Mouse (Mus musculus) lung, postnatal 0 days (tissue): ENCODE results near the gene Nme7. TPM values are rescaled to one million over a fixed set of nuclear protein-coding genes. Genes with fewer than 3 reads are reported as not detected.
A peak's percentile ranks its signal among the peaks of the same experiment; 100 is the strongest.

Experiments used
- ATAC-seq: fragments of 200-750 bp; cut with Nextera tagmentation; 2 replicates; pipeline ENCODE4 v1.8.0; 2017; ENCODE audit warnings: moderate library complexity
- DNase-seq: peaks from one replicate; pipeline ENCODE4 v3.0.0-alpha.2; 2016; ENCODE audit warnings: low spot score
- H3K27ac ChIP-seq: fragments of 300-500 bp; sonication (generic); 2 replicates; pipeline ENCODE4 v1.5.1; 2014; ENCODE audit warnings: antibody characterized with exemption, mild to moderate bottlenecking, low read length, mixed read lengths
- H3K27me3 ChIP-seq: fragments of 300-500 bp; sonication (generic); replicated peaks from 2 replicates; pipeline ENCODE4 v1.6.1; 2014; ENCODE audit warnings: low read length, mixed read lengths; ENCODE audit not compliant: insufficient read depth
- H3K36me3 ChIP-seq: fragments of 300-500 bp; sonication (generic); 2 replicates; pipeline ENCODE4 v1.6.1; 2014; ENCODE audit warnings: low read length, mixed read lengths; ENCODE audit not compliant: insufficient read depth
- H3K4me1 ChIP-seq: fragments of 300-500 bp; sonication (generic); 2 replicates; pipeline ENCODE4 v1.6.1; 2014; ENCODE audit warnings: antibody characterized with exemption, low read depth, low read length, mixed read lengths; ENCODE audit not compliant: insufficient read depth
- H3K4me2 ChIP-seq: fragments of 300-500 bp; sonication (generic); replicated peaks from 2 replicates; pipeline ENCODE4 v1.6.1; 2014; ENCODE audit warnings: low read depth, mild to moderate bottlenecking, low read length, moderate library complexity, mixed read lengths
- H3K4me3 ChIP-seq: fragments of 300-500 bp; sonication (generic); 2 replicates; pipeline ENCODE4 v1.5.1; 2014; ENCODE audit warnings: low read depth, low read length
- H3K9ac ChIP-seq: fragments of 300-500 bp; sonication (generic); replicated peaks from 2 replicates; pipeline ENCODE4 v1.6.1; 2014; ENCODE audit warnings: low read depth, mild to moderate bottlenecking
- H3K9me3 ChIP-seq: fragments of 300-500 bp; sonication (generic); 2 replicates; pipeline ENCODE4 v1.6.1; 2016; ENCODE audit warnings: low read length, mixed read lengths
- CTCF ChIP-seq: IDR thresholded peaks from 2 replicates; pipeline ENCODE4 v1.5.1; 2016; ENCODE audit warnings: antibody characterized with exemption, mild to moderate bottlenecking
- EP300 ChIP-seq: IDR thresholded peaks from 2 replicates; pipeline ENCODE4 v1.6.1; 2016; ENCODE audit warnings: antibody characterized with exemption, mild to moderate bottlenecking, control low read depth
- WGBS: fragments of 180-500 bp; shearing (Covaris S2); extraction: QIAGEN DNeasy Blood & Tissue Kit; methylation state at CpG from one replicate; pipeline ENCODE4 v1.1.7; 2014; 5-methylcytosine and 5-hydroxymethylcytosine counted together
- polyA plus RNA-seq: library from polyadenylated mRNA; unstranded; fragments of >200 nt; fragmentation: Nextera tagmentation; extraction: Ambion mirVana; gene quantifications from 2 replicates; pipeline ENCODE4 v1.2.1, GENCODE M21; 2015

Gene Nme7
- polyA plus RNA-seq, 1 experiment from 2014 or later = 17.7 TPM

DNA sequence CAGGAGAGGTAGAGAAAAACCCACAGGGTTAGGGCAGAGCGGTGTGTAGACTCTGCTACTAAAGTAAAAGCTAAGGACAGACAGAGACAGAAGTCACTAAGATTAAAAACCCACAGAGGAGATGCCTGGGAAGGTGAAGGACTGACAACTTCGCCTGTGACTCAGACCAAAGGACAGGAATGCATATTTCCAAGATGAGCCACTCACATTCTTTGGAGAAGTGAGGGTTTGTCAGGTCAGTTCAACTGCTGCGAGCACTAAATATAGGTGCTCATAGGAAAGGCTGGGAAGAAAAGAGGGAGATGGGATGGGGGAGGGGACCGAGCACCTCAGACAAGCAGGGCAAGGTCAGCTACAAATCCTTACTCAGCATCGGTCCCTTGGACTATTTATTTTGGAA, 147.4 kb downstream of the Nme7 start:
- Histone ChIP-seq H3K4me3 (no peak overlapping the region), H3K4me1 (no peaks in the 10 kb centered on the region; the same call in 1 of the 2 replicates), H3K9ac (no peak overlapping the region), H3K27ac (no peak overlapping the region), H3K36me3 (0 out of 2 replicates have a peak, but pooled peaks cover 7% of the 10 kb centered on the region), H3K9me3 (no peaks in the 10 kb centered on the region), H3K4me2 (no peak overlapping the region), H3K27me3 (0 out of 2 replicates have a peak, but pooled peaks cover 3% of the 10 kb centered on the region)
- ATAC-seq (no peak), DNase-seq (no peak)
- TF ChIP-seq EP300 = no peak
- TF ChIP-seq CTCF = no peak
- 75% methylated on average over 5 of the region's 5 CpGs for WGBS

DNA sequence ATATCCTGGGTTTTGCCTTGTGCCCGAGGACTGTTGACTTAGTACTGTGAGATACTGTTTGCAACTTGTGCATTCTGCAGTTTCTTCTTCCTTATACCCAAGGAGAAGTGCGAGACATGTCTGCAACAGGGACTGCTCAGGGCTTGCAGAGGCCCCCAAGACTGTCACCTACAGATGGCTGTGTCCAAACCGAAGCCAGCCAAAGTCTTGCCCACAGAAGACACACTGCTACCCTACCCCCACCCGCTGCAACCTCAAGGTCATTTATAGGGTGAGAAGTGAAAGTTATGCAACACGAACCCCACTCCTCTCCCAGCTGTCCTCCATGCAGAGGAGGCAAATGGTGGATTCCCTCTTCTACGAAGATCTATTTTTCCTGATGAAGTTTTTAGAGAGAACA, 148.7 kb downstream of the Nme7 start:
- H3K4me1 ChIP-seq = no peaks in the 10 kb centered on the region; the same call in 1 of the 2 replicates

DNA sequence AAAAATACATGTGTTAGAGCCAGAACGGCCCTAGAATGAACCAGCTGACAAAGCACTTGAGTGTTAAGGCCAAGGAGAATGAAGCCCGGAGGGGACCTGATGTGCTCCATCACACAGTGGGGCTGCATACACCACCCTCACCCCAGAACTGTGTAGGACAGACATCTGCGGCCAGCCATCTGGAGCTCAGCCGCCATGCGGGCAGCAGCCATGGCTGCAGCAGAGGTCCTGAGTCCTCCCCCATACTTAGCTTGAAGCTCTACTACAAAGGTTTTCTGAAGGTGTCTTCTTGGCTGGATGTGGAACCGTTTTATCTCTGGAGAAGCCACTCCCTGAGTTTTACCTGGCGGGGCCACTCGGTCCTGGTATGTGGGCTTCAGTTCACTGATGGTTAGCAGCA, 149.2 kb downstream of the Nme7 start:
- H3K4me2 ChIP-seq = no peak overlapping the region
- 0 out of 2 replicates have a peak, but pooled peaks cover 7% of the 10 kb centered on the region for H3K36me3 ChIP-seq
- H3K27me3 ChIP-seq = 0 out of 2 replicates have a peak, but pooled peaks cover 6% of the 10 kb centered on the region
- WGBS = 84% methylated on average over 8 of the region's 8 CpGs
- no peaks in the 10 kb centered on the region for H3K9me3 ChIP-seq
- DNase-seq (no peak), ATAC-seq (no peak)
- H3K27ac ChIP-seq = no peak overlapping the region
- no peak overlapping the region for H3K9ac ChIP-seq
- TF ChIP-seq CTCF (no peak), EP300 (no peak)
- H3K4me3 ChIP-seq = no peak overlapping the region
- H3K4me1 ChIP-seq = no peaks in the 10 kb centered on the region; the same call in 1 of the 2 replicates

More for the DNA sequence above, 148.7 kb downstream of the Nme7 start:
- no peak overlapping the region for H3K4me2 ChIP-seq
- DNase-seq (no peak), ATAC-seq (no peak)
- 70% methylated on average over 6 of the region's 6 CpGs for WGBS
- TF ChIP-seq EP300 = no peak
- H3K27ac ChIP-seq = no peak overlapping the region
- H3K27me3 ChIP-seq = 0 out of 2 replicates have a peak, but pooled peaks cover 4% of the 10 kb centered on the region
- H3K4me3 ChIP-seq = no peak overlapping the region
- H3K9ac ChIP-seq = no peak overlapping the region
- H3K36me3 ChIP-seq = 0 out of 2 replicates have a peak, but pooled peaks cover 7% of the 10 kb centered on the region
- H3K9me3 ChIP-seq = no peaks in the 10 kb centered on the region

DNA sequence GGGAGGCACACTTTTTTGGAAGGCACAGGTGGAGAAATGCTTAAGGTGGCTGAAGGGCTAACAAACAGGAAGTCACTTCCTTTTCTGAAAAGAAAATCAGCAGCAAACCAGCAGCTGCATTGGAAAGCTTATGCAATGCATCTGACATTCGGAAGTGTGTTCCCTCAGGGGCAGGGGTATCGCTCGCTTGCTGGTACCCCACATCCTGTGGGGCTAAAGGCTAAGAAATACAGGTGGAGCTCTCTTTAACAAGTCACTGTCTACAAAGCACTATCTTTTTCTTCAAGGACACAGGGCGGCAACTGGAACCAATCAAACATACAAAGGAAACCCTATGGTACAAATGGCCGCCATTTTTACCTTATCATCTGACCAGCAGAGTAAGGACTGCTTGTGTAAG, 149.8 kb downstream of the Nme7 start:
- no peak for TF ChIP-seq EP300
- no peaks in the 10 kb centered on the region; the same call in 1 of the 2 replicates for H3K4me1 ChIP-seq
- H3K4me3 ChIP-seq = no peak overlapping the region
- 73% methylated on average over 5 of the region's 5 CpGs for WGBS
- H3K36me3 ChIP-seq = 0 out of 2 replicates have a peak, but pooled peaks cover 7% of the 10 kb centered on the region
- peak overlapping the region; percentile 49 for H3K4me2 ChIP-seq
- DNase-seq (no peak), ATAC-seq (no peak)
- no peak overlapping the region for H3K27ac ChIP-seq
- 0 out of 2 replicates have a peak, but pooled peaks cover 6% of the 10 kb centered on the region for H3K27me3 ChIP-seq
- no peak overlapping the region for H3K9ac ChIP-seq
- H3K9me3 ChIP-seq = no peaks in the 10 kb centered on the region

DNA sequence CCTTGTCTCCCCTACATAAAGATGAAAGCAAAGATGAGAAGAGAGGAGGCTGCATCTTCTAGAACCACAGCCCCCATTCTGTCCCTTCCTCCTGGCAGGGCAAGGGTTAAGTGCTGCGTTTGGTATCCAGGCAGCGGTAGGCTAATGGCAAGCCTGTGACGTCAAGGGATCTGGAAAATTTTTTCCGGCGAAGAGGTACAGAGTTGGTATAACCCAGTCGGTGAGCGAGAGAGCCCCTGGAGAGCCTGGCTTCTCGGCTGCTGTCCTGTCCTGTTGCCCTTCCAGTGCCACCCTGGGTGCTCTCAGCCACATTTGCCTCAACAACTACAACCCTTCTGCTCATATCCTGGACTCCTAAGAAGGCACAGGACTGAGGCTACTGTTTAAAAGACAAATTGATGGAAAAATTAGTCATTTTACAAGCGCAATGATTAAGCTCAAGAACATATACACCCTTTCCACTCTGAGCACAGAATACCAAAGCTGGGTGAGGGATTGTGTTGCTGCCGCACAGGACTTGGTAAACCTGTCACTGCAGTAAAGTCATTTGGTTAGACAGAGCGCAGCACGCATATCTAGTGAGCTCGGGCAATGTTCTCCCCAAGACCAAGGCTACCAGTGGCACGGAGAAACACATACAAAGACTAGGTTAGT, 151.0 kb downstream of the Nme7 start:
- peak; percentile 82 for DNase-seq
- TF ChIP-seq EP300 (peak; percentile 23; the same call in 1 of the 2 replicates), CTCF (no peak)
- H3K4me1 ChIP-seq = no peaks in the 10 kb centered on the region; the same call in 1 of the 2 replicates
- H3K27me3 ChIP-seq = 0 out of 2 replicates have a peak, but pooled peaks cover 6% of the 10 kb centered on the region
- WGBS = 24% methylated on average over 14 of the region's 14 CpGs
- H3K9me3 ChIP-seq = no peaks in the 10 kb centered on the region
- 0 out of 2 replicates have a peak, but pooled peaks cover 7% of the 10 kb centered on the region for H3K36me3 ChIP-seq
- peak overlapping the region; percentile 23 for H3K9ac ChIP-seq
- H3K27ac ChIP-seq = peak overlapping the region; percentile 72
- peak overlapping the region; percentile 49 for H3K4me2 ChIP-seq
- peak; percentile 8; the same call in 1 of the 2 replicates for ATAC-seq
- peak overlapping the region; percentile 77 for H3K4me3 ChIP-seq

DNA sequence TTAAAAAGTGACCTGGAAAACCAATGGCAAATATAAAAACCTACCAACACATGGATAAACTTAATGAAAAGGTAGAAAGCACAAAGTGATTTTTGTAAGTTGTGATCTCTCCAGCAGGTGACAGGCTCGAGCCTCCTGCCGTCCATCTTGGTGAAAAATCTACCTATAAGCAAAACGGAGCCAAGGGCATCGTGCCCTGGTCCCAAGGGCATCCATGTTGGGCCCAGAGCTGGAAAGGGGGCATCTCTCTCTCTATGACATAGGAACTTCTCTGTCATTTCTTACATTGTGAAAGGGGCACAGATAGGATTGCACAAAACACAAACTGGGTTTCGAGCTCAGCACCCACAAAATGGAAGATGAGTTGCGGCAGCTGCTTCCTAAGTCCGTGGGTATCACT, 151.7 kb downstream of the Nme7 start:
- Histone ChIP-seq H3K27me3 (0 out of 2 replicates have a peak, but pooled peaks cover 6% of the 10 kb centered on the region), H3K27ac (peak overlapping the region; percentile 97), H3K4me1 (no peaks in the 10 kb centered on the region; the same call in 1 of the 2 replicates), H3K4me3 (peak overlapping the region; percentile 77), H3K9me3 (no peaks in the 10 kb centered on the region), H3K4me2 (peak overlapping the region; percentile 72), H3K9ac (peak overlapping the region; percentile 89), H3K36me3 (0 out of 2 replicates have a peak, but pooled peaks cover 7% of the 10 kb centered on the region)
- no peak for ATAC-seq
- peak; percentile 57 for DNase-seq
- TF ChIP-seq CTCF (peak; percentile 60), EP300 (no peak)
- 32% methylated on average over 7 of the region's 7 CpGs for WGBS
